Mouse (Mus musculus) adrenal gland, adult 18-20 months (tissue): ENCODE measurements around the gene Tsc2. TPM values are rescaled to one million over a fixed set of nuclear protein-coding genes. Genes with fewer than 3 reads are reported as not detected.

Experiments
- microRNA-seq, 2 experiments: library from miRNA; unstranded; fragments of <30 nt; microRNA quantifications; one replicate each; pipeline ENCODE4 v1.2.0; 2021; ENCODE audit warnings: borderline number of aligned reads in 2 of 2
- total RNA-seq, 2 experiments: library from RNA; stranded (reverse); gene quantifications; 1 replicate in 1 of 2; 2 replicates in 1 of 2; pipeline ENCODE4 v1.2.3; 2021

Tsc2 gene
- total RNA-seq, 2 experiments from 2014 or later = 93.3 to 111 TPM

Small RNA genes within 50 kb of the gene (microRNA-seq; reads per million reads assigned to microRNA genes)
- 0 to 1.4 reads per million in 2 experiments for gene Gm24589

Other genes with a start within 250 kb of the Tsc2 start
- 10 to 100 TPM; 61.1 to 82.0 TPM for gene Rnps1, start 218.1 kb downstream of the Tsc2 start, total RNA-seq
- 100 to 1,000 TPM; 249 to 330 TPM for gene Eci1, start 206.0 kb downstream of the Tsc2 start, total RNA-seq
- gene Dnase1l2, start 189.5 kb downstream of the Tsc2 start, total RNA-seq = 1 to 10 TPM; 2.8 to 4.0 TPM
- 10 to 100 TPM; 21.9 to 23.1 TPM for gene E4f1, start 162.3 kb downstream of the Tsc2 start, total RNA-seq
- 10 to 100 TPM; 85.8 to 86.4 TPM for gene Pgp, start 162.2 kb downstream of the Tsc2 start, total RNA-seq
- under 1 TPM; 0.42 to 0.53 TPM for gene Bricd5, start 158.7 kb downstream of the Tsc2 start, total RNA-seq
- gene Mlst8, start 153.6 kb downstream of the Tsc2 start, total RNA-seq = 10 to 100 TPM; 24.6 to 26.5 TPM
- 10 to 100 TPM; 16.0 to 31.5 TPM for gene Caskin1, start 144.0 kb downstream of the Tsc2 start, total RNA-seq
- gene Traf7, start 104.7 kb downstream of the Tsc2 start, total RNA-seq = 100 to 1,000 TPM; 101 to 105 TPM
- gene Rab26, start 98.4 kb downstream of the Tsc2 start, total RNA-seq = 1 to 10 TPM; 1.5 to 2.0 TPM
- gene Pkd1, start 82.8 kb downstream of the Tsc2 start, total RNA-seq = 10 to 100 TPM; 37.9 to 38.2 TPM
- gene Nthl1, start 50 bp upstream of the Tsc2 start, total RNA-seq = 1 to 10 TPM; 7.3 to 8.0 TPM
- gene Slc9a3r2, start 17.7 kb upstream of the Tsc2 start, total RNA-seq = 10 to 100 TPM; 62.0 to 90.2 TPM
- not detected for gene Npw, start 25.8 kb upstream of the Tsc2 start, total RNA-seq
- 10 to 100 TPM; 50.0 to 55.7 TPM for gene Zfp598, start 37.1 kb upstream of the Tsc2 start, total RNA-seq
- 1 to 10 TPM; 2.2 to 3.3 TPM for gene Syngr3, start 57.3 kb upstream of the Tsc2 start, total RNA-seq
- gene Gfer, start 63.5 kb upstream of the Tsc2 start, total RNA-seq = 10 to 100 TPM; 31.9 to 33.9 TPM
- 1 to 10 TPM; 2.8 to 3.9 TPM for gene Noxo1, start 63.6 kb upstream of the Tsc2 start, total RNA-seq
- gene Tbl3, start 75.0 kb upstream of the Tsc2 start, total RNA-seq = 10 to 100 TPM; 30.2 to 32.4 TPM
- gene Rnf151, start 85.4 kb upstream of the Tsc2 start, total RNA-seq = not detected
- gene Rps2, start 85.5 kb upstream of the Tsc2 start, total RNA-seq = 100 to 1,000 TPM; 653 to 681 TPM
- 100 to 1,000 TPM; 239 to 321 TPM for gene Ndufb10, start 91.8 kb upstream of the Tsc2 start, total RNA-seq
- 1 to 10 TPM in 1 of 2 experiments, not detected in 1; 1.2 TPM for gene Rpl3l, start 95.2 kb upstream of the Tsc2 start, total RNA-seq
- gene Msrb1, start 104.0 kb upstream of the Tsc2 start, total RNA-seq = 10 to 100 TPM; 83.9 to 94.4 TPM
- 1 to 10 TPM; 2.2 to 2.3 TPM for gene Hs3st6, start 120.4 kb upstream of the Tsc2 start, total RNA-seq
- gene Meiob, start 171.7 kb upstream of the Tsc2 start, total RNA-seq = under 1 TPM; 0.50 to 0.80 TPM
- 10 to 100 TPM; 88.4 to 99.0 TPM for gene Hagh, start 207.5 kb upstream of the Tsc2 start, total RNA-seq
- 10 to 100 TPM; 27.6 to 28.2 TPM for gene Fahd1, start 217.7 kb upstream of the Tsc2 start, total RNA-seq
- 1 to 10 TPM; 2.0 to 2.7 TPM for gene Igfals, start 233.4 kb upstream of the Tsc2 start, total RNA-seq